Mouse (Mus musculus): ENCODE measurements around the gene Pik3r6. TPM values are rescaled to one million over a fixed set of nuclear protein-coding genes. Genes with fewer than 3 reads are reported as not detected.

Pik3r6 gene
- total RNA-seq, 2 experiments from 2014 or later: 2.8 to 3.2 TPM

- DNase-seq (ENCODE audit: low spot score in 2 of 2): no peak
Observed at GRCm38 (mm10) chr11:68531941-68532535, 29.2 kb downstream of the Pik3r6 start.

- DNase-seq (ENCODE audit: low spot score in 2 of 2): no peak
Observed at GRCm38 (mm10) chr11:68532773-68533172, 30.0 kb downstream of the Pik3r6 start.

GRCm38 (mm10) chr11:68533971-68534475 lies 31.2 kb downstream of the Pik3r6 start:
- DNase-seq (ENCODE audit: low spot score in 2 of 2): no peak

- no peak for DNase-seq (ENCODE audit: low spot score in 2 of 2)
Observed at GRCm38 (mm10) chr11:68536026-68536425, 33.2 kb downstream of the Pik3r6 start.

- no peak for DNase-seq (ENCODE audit: low spot score in 2 of 2)
Observed at GRCm38 (mm10) chr11:68536465-68536864, 33.6 kb downstream of the Pik3r6 start.

- no peak for DNase-seq (ENCODE audit: low spot score in 2 of 2)
Observed at GRCm38 (mm10) chr11:68539621-68540020, 36.8 kb downstream of the Pik3r6 start.

- no peak for DNase-seq (ENCODE audit: low spot score in 2 of 2)
Observed at GRCm38 (mm10) chr11:68544554-68544953, 41.7 kb downstream of the Pik3r6 start.

GRCm38 (mm10) chr11:68545172-68545571 lies 42.4 kb downstream of the Pik3r6 start:
- no peak for DNase-seq (ENCODE audit: low spot score in 2 of 2)

GRCm38 (mm10) chr11:68545682-68546222 lies 42.9 kb downstream of the Pik3r6 start:
- DNase-seq (ENCODE audit: low spot score in 2 of 2): no peak

GRCm38 (mm10) chr11:68547484-68547883 lies 44.7 kb downstream of the Pik3r6 start:
- no peak for DNase-seq (ENCODE audit: low spot score in 2 of 2)

GRCm38 (mm10) chr11:68549597-68549996 lies 46.8 kb downstream of the Pik3r6 start:
- DNase-seq (ENCODE audit: low spot score in 2 of 2): no peak

- no peak for DNase-seq (ENCODE audit: low spot score in 2 of 2)
Observed at GRCm38 (mm10) chr11:68550358-68550757, 47.5 kb downstream of the Pik3r6 start.

- DNase-seq (ENCODE audit: low spot score in 2 of 2): peak; percentile 24 to 66
Observed at GRCm38 (mm10) chr11:68553981-68554471, 51.2 kb downstream of the Pik3r6 start.

GRCm38 (mm10) chr11:68555918-68556584 lies 53.2 kb downstream of the Pik3r6 start, which contains the start of gene Mfsd6l:
Gene Mfsd6l (plus strand): TSS chr11:68556186.
- no peak for DNase-seq (ENCODE audit: low spot score in 2 of 2)

GRCm38 (mm10) chr11:68559546-68559945 lies 56.7 kb downstream of the Pik3r6 start:
- no peak for DNase-seq (ENCODE audit: low spot score in 2 of 2)

GRCm38 (mm10) chr11:68561957-68562950 lies 59.4 kb downstream of the Pik3r6 start:
- no peak for DNase-seq (ENCODE audit: low spot score in 2 of 2)

- no peak for DNase-seq (ENCODE audit: low spot score in 2 of 2)
Observed at GRCm38 (mm10) chr11:68564356-68565031, 61.7 kb downstream of the Pik3r6 start.

GRCm38 (mm10) chr11:68565032-68565429 lies 62.2 kb downstream of the Pik3r6 start:
- DNase-seq (ENCODE audit: low spot score in 2 of 2): no peak

- DNase-seq (ENCODE audit: low spot score in 2 of 2): peak; percentile 56 to 60
Observed at GRCm38 (mm10) chr11:68566447-68567059, 63.7 kb downstream of the Pik3r6 start.

- DNase-seq (ENCODE audit: low spot score in 2 of 2): no peak
Observed at GRCm38 (mm10) chr11:68570861-68571260, 68.0 kb downstream of the Pik3r6 start.
